Mouse (Mus musculus) G1E (cell line): ENCODE data around the gene Gpr152.

Experiments used
- CTCF ChIP-seq: IDR thresholded peaks from 2 replicates; pipeline ENCODE4 v1.5.1; 2012; ENCODE audit warnings: low read depth, low read length, inconsistent platforms, mixed read lengths
- GATA1 ChIP-seq: IDR thresholded peaks from 2 replicates; pipeline ENCODE4 v1.6.1; 2012; ENCODE audit warnings: borderline replicate concordance, low read length, inconsistent platforms, mixed read lengths
- GATA2 ChIP-seq: IDR thresholded peaks from 2 replicates; pipeline ENCODE4 v1.6.1; 2012; ENCODE audit warnings: low read depth, low read length, inconsistent platforms, borderline replicate concordance
- TAL1 ChIP-seq: conservative IDR thresholded peaks from 2 replicates; pipeline ENCODE4 v1.6.1; 2012; ENCODE audit warnings: low read depth, low read length, inconsistent platforms, mixed read lengths

DNA sequence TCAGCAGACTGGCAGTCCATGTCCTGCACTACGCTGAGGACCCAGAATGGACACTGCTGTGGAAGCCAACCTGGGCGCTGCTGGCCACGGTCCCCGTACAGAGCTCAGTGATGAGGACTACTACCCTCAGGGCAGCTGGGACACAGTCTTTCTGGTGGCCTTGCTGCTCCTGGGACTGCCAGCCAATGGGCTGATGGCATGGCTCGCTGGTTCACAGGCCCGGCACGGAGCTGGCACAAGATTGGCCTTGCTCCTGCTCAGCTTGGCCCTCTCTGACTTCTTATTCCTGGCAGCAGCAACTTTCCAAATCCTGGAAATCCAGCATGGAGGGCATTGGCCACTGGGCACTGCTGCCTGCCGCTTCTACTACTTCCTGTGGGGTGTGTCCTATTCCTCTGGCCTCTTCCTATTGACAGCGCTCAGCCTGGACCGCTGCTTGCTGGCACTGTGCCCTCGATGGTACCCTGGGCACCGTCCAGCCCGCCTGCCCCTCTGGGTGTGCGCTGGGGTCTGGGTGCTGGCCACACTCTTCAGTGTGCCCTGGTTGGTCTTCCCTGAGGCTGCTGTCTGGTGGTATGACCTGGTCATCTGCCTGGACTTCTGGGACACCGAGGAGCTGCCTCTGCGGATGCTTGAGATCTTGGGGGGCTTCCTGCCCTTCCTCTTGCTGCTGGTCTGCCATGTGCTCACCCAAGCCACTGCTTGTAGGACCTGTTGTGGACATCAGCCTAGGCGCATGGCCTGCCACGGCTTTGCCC, 3.0 kb downstream of the Gpr152 start:
- TF ChIP-seq CTCF (no peak), GATA1 (no peak), TAL1 (no peak), GATA2 (no peak)
